Mouse (Mus musculus): ENCODE results near the gene Gkn3.

- no peak for TF ChIP-seq GATA1 (IDR thresholded peaks at IDR 0.05; ENCODE audit: borderline replicate concordance, low read length)
- TF ChIP-seq GATA2 (IDR thresholded peaks at IDR 0.05; ENCODE audit: borderline replicate concordance, low read depth, low read length) = no peak
- no peak for TF ChIP-seq CTCF (IDR thresholded peaks at IDR 0.05; ENCODE audit: low read depth, low read length)
- TF ChIP-seq TAL1 (conservative IDR thresholded peaks at IDR 0.05; ENCODE audit: low read depth, low read length) = no peak
Measured at GRCm38 (mm10) chr6:87393466-87394205, 4.9 kb upstream of the Gkn3 start.

All from G1E (cell line).